Mouse (Mus musculus): ENCODE results near the gene Gm28038. TPM values are rescaled to one million over a fixed set of nuclear protein-coding genes. Genes with fewer than 3 reads are reported as not detected.

Gm28038 gene
- polyA plus RNA-seq, 1 experiment from 2014 or later: not detected

DNA sequence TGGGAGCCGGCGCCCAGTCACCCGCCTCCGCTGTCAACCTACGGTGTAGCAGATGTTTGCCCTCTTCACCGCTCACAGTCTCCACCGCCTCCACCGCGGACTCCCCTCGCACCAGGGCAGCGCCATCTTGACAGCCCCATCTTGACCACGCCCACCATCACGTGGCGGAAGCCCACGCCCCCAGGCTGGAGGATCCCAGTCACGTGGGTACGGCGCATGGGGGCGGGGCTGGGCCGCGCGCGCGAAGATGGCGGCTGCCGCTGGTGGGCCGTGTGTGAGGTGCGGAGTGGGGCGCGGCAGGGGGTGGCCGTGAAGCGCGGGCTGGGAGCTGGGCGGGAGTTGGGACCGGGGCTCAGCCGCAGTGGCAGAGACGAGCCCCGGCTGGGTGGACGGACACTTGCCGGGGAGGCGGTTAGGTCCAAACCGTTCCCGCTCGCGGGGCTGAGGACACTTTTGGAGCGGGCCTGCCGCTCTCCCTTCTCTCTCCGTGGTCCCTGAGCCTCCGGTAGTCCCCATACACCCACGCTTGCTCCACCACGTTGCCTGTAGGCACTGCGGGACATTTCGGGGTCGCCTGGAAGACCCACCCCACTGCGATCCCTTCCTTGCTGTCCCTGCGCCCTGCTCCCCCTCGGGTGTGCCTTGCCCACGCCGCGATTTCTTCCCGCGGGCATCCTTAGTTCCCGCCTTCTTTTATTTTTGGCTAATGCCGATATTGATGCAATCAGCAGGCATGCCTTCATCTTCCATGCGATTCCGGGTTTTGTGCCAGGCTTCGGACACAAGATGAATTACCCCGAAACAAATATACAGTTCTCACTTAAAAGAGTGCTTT, 5.6 kb downstream of the Gm28038 start, which contains the start of the genes Dolk and Nup188:
Dolk (minus strand) TSS at position 143 of the 835 bp plus-strand sequence.
Nup188 (plus strand) TSS at position 206 of the 835 bp plus-strand sequence.
- H3K4me1 ChIP-seq (ENCODE audit: control insufficient read depth, insufficient read depth, low read length): peaks cover 21% of the 10 kb centered on the region
- H3K4me2 ChIP-seq (ENCODE audit: low read length): peak within 1 kb of the TSS; percentile 91
- ATAC-seq (ENCODE audit: low FRiP score, low TSS enrichment): peak; percentile 95
- peak within 1 kb of the TSS; percentile 92 for H3K4me3 ChIP-seq (replicated peaks; ENCODE audit: low read depth, low read length)
- under 1% methylated on average over 63 of the region's 68 CpGs for WGBS
- H3K36me3 ChIP-seq (ENCODE audit: control insufficient read depth, insufficient read depth, low read length): peaks cover 6% of the 10 kb centered on the region
- peak; percentile 99 for DNase-seq
- H3K9ac ChIP-seq (replicated peaks; ENCODE audit: low read length): peak within 1 kb of the TSS; percentile 83
- H3K27me3 ChIP-seq (ENCODE audit: control insufficient read depth, insufficient read depth, low read length): no peaks in the 10 kb centered on the region
- no peaks in the 10 kb centered on the region for H3K9me3 ChIP-seq (ENCODE audit: control insufficient read depth, low read length)
- peak within 1 kb of the TSS; percentile 70 for H3K27ac ChIP-seq (replicated peaks; ENCODE audit: low read depth, low read length)

GRCm38 (mm10) chr2:30287027-30287373, 6.2 kb downstream of the Gm28038 start:
- WGBS: under 1% methylated on average over 10 of the region's 10 CpGs
- no peaks in the 10 kb centered on the region for H3K27me3 ChIP-seq (ENCODE audit: control insufficient read depth, insufficient read depth, low read length)
- peak overlapping the region; percentile 92 for H3K4me3 ChIP-seq (replicated peaks; ENCODE audit: low read depth, low read length)
- no peak for ATAC-seq (ENCODE audit: low FRiP score, low TSS enrichment)
- H3K4me2 ChIP-seq (ENCODE audit: low read length): peak overlapping the region; percentile 91
- DNase-seq: peak; percentile 63
- H3K27ac ChIP-seq (replicated peaks; ENCODE audit: low read depth, low read length): 0 out of 2 replicates have a peak overlapping the region, but pooled peaks have one; percentile 52
- peaks cover 21% of the 10 kb centered on the region for H3K4me1 ChIP-seq (ENCODE audit: control insufficient read depth, insufficient read depth, low read length)
- H3K9me3 ChIP-seq (ENCODE audit: control insufficient read depth, low read length): no peaks in the 10 kb centered on the region
- peak overlapping the region; percentile 83 for H3K9ac ChIP-seq (replicated peaks; ENCODE audit: low read length)
- peaks cover 6% of the 10 kb centered on the region for H3K36me3 ChIP-seq (ENCODE audit: control insufficient read depth, insufficient read depth, low read length)

DNA sequence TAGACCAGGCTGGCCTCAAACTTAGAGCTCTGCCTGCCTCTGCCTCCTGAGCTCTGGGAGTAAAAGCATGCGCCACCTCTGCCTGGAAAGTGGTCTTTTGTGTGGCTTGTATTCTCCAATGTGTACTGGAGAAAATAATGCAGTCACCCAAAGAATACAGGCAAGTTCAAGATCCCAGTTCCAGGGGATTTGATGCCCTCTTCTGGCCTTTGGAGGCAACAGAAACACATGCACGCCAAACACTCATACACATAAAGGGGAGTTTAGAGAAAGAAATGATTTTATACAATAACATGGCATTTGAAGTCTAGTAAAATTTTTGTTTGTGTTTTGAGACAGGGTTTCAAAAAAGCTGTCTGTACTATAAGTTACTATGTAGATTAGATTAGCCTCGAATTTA, 18.7 kb downstream of the Gm28038 start:
- Histone ChIP-seq H3K4me3 (replicated peaks; ENCODE audit: low read depth, low read length) (no peak overlapping the region), H3K27me3 (ENCODE audit: control insufficient read depth, insufficient read depth, low read length) (no peaks in the 10 kb centered on the region), H3K27ac (replicated peaks; ENCODE audit: low read depth, low read length) (no peak overlapping the region), H3K4me2 (ENCODE audit: low read length) (no peak overlapping the region), H3K9ac (replicated peaks; ENCODE audit: low read length) (no peak overlapping the region), H3K4me1 (ENCODE audit: control insufficient read depth, insufficient read depth, low read length) (no peaks in the 10 kb centered on the region), H3K9me3 (ENCODE audit: control insufficient read depth, low read length) (no peaks in the 10 kb centered on the region), H3K36me3 (ENCODE audit: control insufficient read depth, insufficient read depth, low read length) (peaks cover 72% of the 10 kb centered on the region)
- DNase-seq (peak; percentile 12), ATAC-seq (ENCODE audit: low FRiP score, low TSS enrichment) (no peak)
- WGBS: 82% methylated on average over 3 of the region's 3 CpGs

GRCm38 (mm10) chr2:30299966-30300365, 19.1 kb downstream of the Gm28038 start:
- Histone ChIP-seq H3K27ac (replicated peaks; ENCODE audit: low read depth, low read length) (no peak overlapping the region), H3K4me1 (ENCODE audit: control insufficient read depth, insufficient read depth, low read length) (no peaks in the 10 kb centered on the region), H3K9ac (replicated peaks; ENCODE audit: low read length) (no peak overlapping the region), H3K36me3 (ENCODE audit: control insufficient read depth, insufficient read depth, low read length) (peaks cover 76% of the 10 kb centered on the region), H3K27me3 (ENCODE audit: control insufficient read depth, insufficient read depth, low read length) (no peaks in the 10 kb centered on the region), H3K9me3 (ENCODE audit: control insufficient read depth, low read length) (no peaks in the 10 kb centered on the region), H3K4me3 (replicated peaks; ENCODE audit: low read depth, low read length) (no peak overlapping the region), H3K4me2 (ENCODE audit: low read length) (no peak overlapping the region)
- ATAC-seq (ENCODE audit: low FRiP score, low TSS enrichment): no peak
- DNase-seq: no peak
- WGBS: 94% methylated on average over 5 of the region's 5 CpGs

DNA sequence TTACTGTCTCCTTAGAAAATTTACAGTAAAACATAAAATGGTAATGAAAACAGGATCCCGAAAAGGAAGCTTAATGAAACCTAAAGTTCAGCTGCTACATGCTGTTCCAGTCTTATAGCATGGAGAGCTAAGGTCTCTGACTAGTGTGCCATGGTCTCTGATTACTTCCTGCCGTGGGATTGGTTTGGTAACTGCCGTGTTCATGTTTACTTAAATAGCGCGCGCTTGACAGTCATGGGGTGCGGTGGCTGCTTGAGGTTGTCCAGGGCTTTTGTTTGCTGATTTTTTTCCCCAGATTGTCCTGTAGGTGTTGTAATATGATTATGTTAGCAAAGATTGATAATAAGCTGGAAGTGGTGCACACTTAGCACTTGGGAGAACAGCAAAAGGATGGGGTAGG, 25.2 kb downstream of the Gm28038 start:
- ATAC-seq (ENCODE audit: low FRiP score, low TSS enrichment) (no peak), DNase-seq (no peak)
- 97% methylated on average over 7 of the region's 7 CpGs for WGBS
- H3K27me3 ChIP-seq (ENCODE audit: control insufficient read depth, insufficient read depth, low read length): no peaks in the 10 kb centered on the region
- no peaks in the 10 kb centered on the region for H3K9me3 ChIP-seq (ENCODE audit: control insufficient read depth, low read length)
- H3K36me3 ChIP-seq (ENCODE audit: control insufficient read depth, insufficient read depth, low read length): peaks cover 98% of the 10 kb centered on the region
- no peaks in the 10 kb centered on the region for H3K4me1 ChIP-seq (ENCODE audit: control insufficient read depth, insufficient read depth, low read length)
- H3K4me3 ChIP-seq (replicated peaks; ENCODE audit: low read depth, low read length): no peak overlapping the region
- H3K4me2 ChIP-seq (ENCODE audit: low read length): no peak overlapping the region
- H3K9ac ChIP-seq (replicated peaks; ENCODE audit: low read length): no peak overlapping the region
- no peak overlapping the region for H3K27ac ChIP-seq (replicated peaks; ENCODE audit: low read depth, low read length)

GRCm38 (mm10) chr2:30309351-30309750, 28.5 kb downstream of the Gm28038 start:
- Histone ChIP-seq H3K9me3 (ENCODE audit: control insufficient read depth, low read length) (no peaks in the 10 kb centered on the region), H3K4me3 (replicated peaks; ENCODE audit: low read depth, low read length) (no peak overlapping the region), H3K36me3 (ENCODE audit: control insufficient read depth, insufficient read depth, low read length) (peaks cover 98% of the 10 kb centered on the region), H3K4me2 (ENCODE audit: low read length) (no peak overlapping the region), H3K27me3 (ENCODE audit: control insufficient read depth, insufficient read depth, low read length) (no peaks in the 10 kb centered on the region), H3K9ac (replicated peaks; ENCODE audit: low read length) (no peak overlapping the region), H3K27ac (replicated peaks; ENCODE audit: low read depth, low read length) (no peak overlapping the region), H3K4me1 (ENCODE audit: control insufficient read depth, insufficient read depth, low read length) (no peaks in the 10 kb centered on the region)
- DNase-seq: no peak
- WGBS: 96% methylated on average over 3 of the region's 3 CpGs
- ATAC-seq (ENCODE audit: low FRiP score, low TSS enrichment): no peak

- peaks cover 98% of the 10 kb centered on the region for H3K36me3 ChIP-seq (ENCODE audit: control insufficient read depth, insufficient read depth, low read length)
- WGBS: 99% methylated on average over 2 of the region's 2 CpGs
- no peak overlapping the region for H3K4me2 ChIP-seq (ENCODE audit: low read length)
- no peaks in the 10 kb centered on the region for H3K27me3 ChIP-seq (ENCODE audit: control insufficient read depth, insufficient read depth, low read length)
- ATAC-seq (ENCODE audit: low FRiP score, low TSS enrichment) (no peak), DNase-seq (no peak)
- H3K4me3 ChIP-seq (replicated peaks; ENCODE audit: low read depth, low read length): no peak overlapping the region
- no peaks in the 10 kb centered on the region for H3K4me1 ChIP-seq (ENCODE audit: control insufficient read depth, insufficient read depth, low read length)
- H3K9ac ChIP-seq (replicated peaks; ENCODE audit: low read length): no peak overlapping the region
- no peak overlapping the region for H3K27ac ChIP-seq (replicated peaks; ENCODE audit: low read depth, low read length)
- H3K9me3 ChIP-seq (ENCODE audit: control insufficient read depth, low read length): no peaks in the 10 kb centered on the region
Measured at GRCm38 (mm10) chr2:30311481-30311880, 30.6 kb downstream of the Gm28038 start.

DNA sequence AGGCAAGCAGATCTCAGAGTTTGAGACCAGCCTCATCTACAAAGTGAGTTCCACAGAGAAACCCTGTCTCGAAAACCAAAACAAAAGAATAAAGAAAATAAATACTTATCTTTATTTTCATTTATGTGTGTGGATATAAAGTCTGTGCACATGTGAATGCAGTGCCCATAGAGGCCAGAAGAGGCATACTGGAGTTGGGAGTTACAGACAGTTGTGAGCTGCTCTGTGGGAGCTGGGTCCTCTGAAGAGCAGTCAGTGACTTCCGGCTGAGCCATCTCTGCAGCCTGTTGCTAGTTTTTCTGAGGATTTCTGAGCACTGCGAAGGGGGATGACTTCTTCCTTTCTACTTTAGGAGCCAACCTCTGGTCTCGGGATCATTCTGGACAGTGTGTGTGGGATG, 35.3 kb downstream of the Gm28038 start:
- H3K4me3 ChIP-seq (replicated peaks; ENCODE audit: low read depth, low read length): no peak overlapping the region
- ATAC-seq (ENCODE audit: low FRiP score, low TSS enrichment): no peak
- no peaks in the 10 kb centered on the region for H3K27me3 ChIP-seq (ENCODE audit: control insufficient read depth, insufficient read depth, low read length)
- H3K36me3 ChIP-seq (ENCODE audit: control insufficient read depth, insufficient read depth, low read length): peaks cover 92% of the 10 kb centered on the region
- no peak overlapping the region for H3K27ac ChIP-seq (replicated peaks; ENCODE audit: low read depth, low read length)
- H3K4me1 ChIP-seq (ENCODE audit: control insufficient read depth, insufficient read depth, low read length): no peaks in the 10 kb centered on the region
- no peak overlapping the region for H3K4me2 ChIP-seq (ENCODE audit: low read length)
- no peaks in the 10 kb centered on the region for H3K9me3 ChIP-seq (ENCODE audit: control insufficient read depth, low read length)
- no peak for DNase-seq
- H3K9ac ChIP-seq (replicated peaks; ENCODE audit: low read length): no peak overlapping the region
- 94% methylated on average over 4 of the region's 4 CpGs for WGBS

DNA sequence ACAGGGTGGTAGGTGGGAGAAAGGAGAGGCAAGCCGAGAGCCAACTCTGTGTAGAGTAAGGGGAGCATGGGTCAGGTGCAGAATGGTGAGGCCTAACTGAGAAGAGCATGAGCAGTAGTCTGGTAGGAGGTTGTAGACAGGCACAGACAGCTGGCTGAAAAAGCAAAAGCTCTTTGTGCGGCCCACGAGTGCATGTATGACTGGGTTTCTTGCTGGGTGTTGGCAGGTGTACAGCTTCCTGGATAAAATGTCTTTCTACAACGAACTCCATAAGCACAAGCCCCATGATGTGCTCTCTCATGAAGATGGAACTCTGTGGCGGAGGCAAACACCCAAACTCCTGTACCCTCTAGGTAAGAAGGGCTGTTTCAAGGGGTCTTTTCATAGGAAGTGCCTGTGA, 36.1 kb downstream of the Gm28038 start:
- Histone ChIP-seq H3K36me3 (ENCODE audit: control insufficient read depth, insufficient read depth, low read length) (peaks cover 93% of the 10 kb centered on the region), H3K9ac (replicated peaks; ENCODE audit: low read length) (no peak overlapping the region), H3K27me3 (ENCODE audit: control insufficient read depth, insufficient read depth, low read length) (no peaks in the 10 kb centered on the region), H3K9me3 (ENCODE audit: control insufficient read depth, low read length) (no peaks in the 10 kb centered on the region), H3K4me3 (replicated peaks; ENCODE audit: low read depth, low read length) (no peak overlapping the region), H3K4me2 (ENCODE audit: low read length) (no peak overlapping the region), H3K4me1 (ENCODE audit: control insufficient read depth, insufficient read depth, low read length) (no peaks in the 10 kb centered on the region), H3K27ac (replicated peaks; ENCODE audit: low read depth, low read length) (no peak overlapping the region)
- DNase-seq (no peak), ATAC-seq (ENCODE audit: low FRiP score, low TSS enrichment) (no peak)
- 96% methylated on average over 5 of the region's 5 CpGs for WGBS

Measured in midbrain, embryonic 14.5 days (tissue).